Mouse (Mus musculus) cerebellum, adult 2 months (tissue): ENCODE results near the gene Ccdc162. TPM values are rescaled to one million over a fixed set of nuclear protein-coding genes. Genes with fewer than 3 reads are reported as not detected.
A peak's percentile ranks its signal among the peaks of the same experiment; 100 is the strongest.

Source experiments
- DNase-seq, 2 experiments: peaks; one replicate each; pipeline ENCODE4 v3.0.0; 2021
- H3K27ac ChIP-seq: fragments of 200-500 bp; 2 replicates; pipeline ENCODE4 v1.5.1; 2012; ENCODE audit warnings: low read length, control low read depth, inconsistent platforms; ENCODE audit not compliant: insufficient read depth
- H3K27me3 ChIP-seq: fragments of 200-500 bp; 2 replicates; pipeline ENCODE4 v1.6.1; 2012; ENCODE audit warnings: inconsistent platforms, mild to moderate bottlenecking, low read length, moderate library complexity; ENCODE audit not compliant: control insufficient read depth, insufficient read depth
- H3K4me1 ChIP-seq: fragments of 200-500 bp; 2 replicates; pipeline ENCODE4 v1.6.1; 2011; ENCODE audit warnings: low read length; ENCODE audit not compliant: control insufficient read depth, insufficient read depth
- H3K4me3 ChIP-seq: fragments of 200-500 bp; replicated peaks from 2 replicates; pipeline ENCODE3; 2011; ENCODE audit warnings: mild to moderate bottlenecking, low read depth, low read length, control low read depth; ENCODE audit not compliant: insufficient read depth
- CTCF ChIP-seq: fragments of 200-500 bp; IDR thresholded peaks from 2 replicates; pipeline ENCODE4 v1.5.1; 2011; ENCODE audit warnings: low read depth, mild to moderate bottlenecking, control low read depth, low read length, moderate library complexity, borderline replicate concordance; ENCODE audit not compliant: insufficient read depth
- POLR2A ChIP-seq: fragments of 200-500 bp; IDR thresholded peaks from 2 replicates; pipeline ENCODE4 v1.6.1; 2011; ENCODE audit warnings: low read length, control low read depth, borderline replicate concordance; ENCODE audit not compliant: insufficient read depth
- WGBS: fragments of 180-500 bp; shearing (Covaris S2); methylation state at CpG from one replicate; pipeline ENCODE4 v1.1.7; 2018; 5-methylcytosine and 5-hydroxymethylcytosine counted together
- polyA plus RNA-seq: library from polyadenylated mRNA; depleted of rRNA; stranded (reverse); fragments of >200 nt; gene quantifications from 2 replicates; pipeline ENCODE4 v1.2.3, GENCODE M21; 2012

The Ccdc162 gene
- polyA plus RNA-seq, 1 experiment: 1.4 TPM

DNA sequence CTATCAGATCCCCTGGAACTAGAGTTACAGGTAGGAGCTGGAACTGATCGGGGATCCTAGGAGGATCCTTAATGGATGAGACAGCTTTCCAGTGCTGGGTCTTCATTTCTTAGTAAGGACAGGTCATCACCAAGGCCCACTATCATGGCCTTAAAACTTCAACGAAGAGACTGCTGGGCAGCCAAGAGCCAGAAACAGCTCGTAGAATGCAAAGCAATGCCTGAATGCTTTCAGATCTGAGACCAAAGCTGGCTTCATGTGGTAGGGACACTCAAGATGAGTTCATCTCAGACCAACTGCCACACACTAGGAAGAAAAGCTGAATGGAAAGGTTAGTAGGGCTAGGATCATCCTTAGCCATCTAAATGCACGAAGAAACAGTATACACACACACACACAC lies 177.4 kb downstream of the Ccdc162 start:
- WGBS: 96% methylated on average over 4 of the region's 4 CpGs
- TF ChIP-seq CTCF: no peak
- no peak for TF ChIP-seq POLR2A
- Histone ChIP-seq H3K27me3 (no peaks in the 10 kb centered on the region), H3K27ac (no peak overlapping the region), H3K4me3 (no peak overlapping the region), H3K4me1 (no peaks in the 10 kb centered on the region)
- no peak for DNase-seq

GRCm38 (mm10) chr10:41537983-41538330 lies 178.5 kb downstream of the Ccdc162 start:
- Histone ChIP-seq H3K4me1 (no peaks in the 10 kb centered on the region), H3K4me3 (no peak overlapping the region), H3K27me3 (no peaks in the 10 kb centered on the region), H3K27ac (no peak overlapping the region)
- no peak for DNase-seq
- WGBS: 95% methylated on average over 3 of the region's 3 CpGs
- no peak for TF ChIP-seq CTCF
- no peak for TF ChIP-seq POLR2A

DNA sequence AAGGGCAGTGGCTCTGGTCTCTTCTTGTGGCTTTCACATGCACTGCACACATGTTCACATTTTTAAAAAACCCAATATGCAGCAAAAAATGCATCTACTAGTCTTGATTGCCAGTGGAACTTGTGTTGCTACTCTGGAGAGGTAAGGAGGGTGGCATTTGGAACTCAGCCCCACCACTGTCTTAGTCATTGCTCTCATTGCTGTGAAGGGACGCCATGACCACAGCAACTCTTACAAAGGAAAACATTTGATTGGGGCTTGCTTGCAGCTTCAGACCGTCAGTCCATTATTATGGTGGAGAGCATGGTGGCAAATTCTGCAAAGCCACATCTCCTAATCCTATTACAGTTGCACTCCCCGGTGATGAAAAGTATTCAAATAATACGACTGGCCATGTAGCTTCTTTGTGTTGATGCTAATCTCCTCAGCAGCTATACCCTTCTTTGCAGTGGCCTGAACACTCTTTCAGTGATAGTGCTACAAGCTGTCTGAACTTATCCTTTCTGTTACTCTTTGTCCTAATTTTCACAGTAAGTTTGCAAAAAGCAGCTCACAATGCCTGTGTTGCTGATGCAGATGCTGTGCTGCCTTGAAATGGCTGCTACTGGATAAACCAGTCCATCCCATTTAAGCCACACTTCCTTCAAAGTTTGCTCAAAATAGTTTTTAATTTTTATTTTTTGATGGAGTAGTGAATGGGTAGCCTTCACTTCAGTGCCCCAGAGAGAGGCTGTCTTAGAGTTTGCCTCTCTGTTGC lies 179.0 kb downstream of the Ccdc162 start:
- no peaks in the 10 kb centered on the region for H3K27me3 ChIP-seq
- H3K4me3 ChIP-seq: no peak overlapping the region
- TF ChIP-seq POLR2A: no peak
- H3K4me1 ChIP-seq: no peaks in the 10 kb centered on the region
- no peak for DNase-seq
- WGBS: 85% methylated on average over 4 of the region's 4 CpGs
- no peak overlapping the region for H3K27ac ChIP-seq

DNA sequence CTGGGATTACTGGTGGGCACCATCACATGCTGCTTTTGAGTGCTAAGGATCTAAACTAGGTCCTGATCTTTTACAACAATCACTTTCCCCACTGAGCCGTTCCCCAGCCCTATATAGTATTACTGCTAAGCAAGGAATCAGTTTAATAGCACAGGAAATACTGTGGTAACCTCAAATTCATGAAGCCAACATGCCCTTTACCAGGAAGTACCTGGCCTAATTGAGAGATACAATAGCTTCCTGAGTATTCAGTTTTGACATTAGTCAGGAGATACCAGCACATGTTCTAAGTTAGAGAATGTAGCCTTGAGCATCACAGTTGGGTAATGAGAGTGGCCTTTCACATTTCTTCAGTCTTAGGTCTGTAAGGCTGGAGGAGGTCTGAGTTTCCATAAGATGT lies 179.7 kb downstream of the Ccdc162 start:
- H3K27ac ChIP-seq: no peak overlapping the region
- DNase-seq: no peak
- WGBS: 93% methylated on average over 1 of the region's 1 CpGs
- TF ChIP-seq POLR2A (no peak), CTCF (no peak)
- H3K4me1 ChIP-seq: no peaks in the 10 kb centered on the region
- H3K27me3 ChIP-seq: no peaks in the 10 kb centered on the region
- H3K4me3 ChIP-seq: no peak overlapping the region

DNA sequence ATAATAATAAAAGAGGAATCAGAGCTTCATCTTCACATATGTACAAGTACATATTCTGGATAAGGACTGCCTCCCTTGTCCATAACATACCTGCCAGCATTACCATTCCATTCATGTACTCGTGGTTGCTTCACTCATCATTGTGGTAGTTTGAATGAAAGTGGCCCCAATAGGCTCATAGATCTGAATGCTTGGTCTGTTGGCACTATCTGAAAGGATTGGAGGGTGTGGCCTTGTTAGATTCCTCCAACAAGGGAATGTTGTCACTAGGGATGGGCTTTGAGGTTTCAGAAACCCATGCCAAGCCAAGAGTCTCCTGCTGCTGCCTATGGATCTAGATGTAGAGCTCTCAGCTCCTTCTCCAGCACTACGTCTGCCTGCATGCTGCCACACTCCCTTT lies 180.4 kb downstream of the Ccdc162 start:
- no peak for DNase-seq
- H3K4me3 ChIP-seq: no peak overlapping the region
- 87% methylated on average over 2 of the region's 2 CpGs for WGBS
- H3K27ac ChIP-seq: no peak overlapping the region
- no peaks in the 10 kb centered on the region for H3K4me1 ChIP-seq
- TF ChIP-seq POLR2A (no peak), CTCF (no peak)
- no peaks in the 10 kb centered on the region for H3K27me3 ChIP-seq

DNA sequence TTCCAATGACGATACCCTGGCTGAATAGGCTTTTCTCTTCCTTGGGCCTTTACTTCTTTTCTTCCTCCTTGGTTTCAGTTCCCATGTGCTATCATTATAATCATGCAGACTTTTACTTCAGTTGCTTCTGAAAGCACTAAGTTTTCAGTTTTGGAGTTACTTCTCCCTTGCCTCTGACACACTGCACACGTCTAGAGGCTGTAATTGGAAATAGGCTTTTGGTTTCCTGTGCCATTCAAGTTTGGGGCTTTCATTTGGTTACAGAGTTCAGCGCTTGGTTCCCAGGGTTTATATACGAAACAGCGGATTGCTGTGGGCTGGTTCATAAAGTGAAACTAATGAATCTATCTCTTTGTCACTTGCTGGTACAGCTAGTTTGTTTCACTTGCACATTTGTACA lies 186.5 kb downstream of the Ccdc162 start:
- no peak for TF ChIP-seq POLR2A
- no peak for TF ChIP-seq CTCF
- H3K27me3 ChIP-seq: no peaks in the 10 kb centered on the region
- no peak for DNase-seq
- no peak overlapping the region for H3K27ac ChIP-seq
- no peak overlapping the region for H3K4me3 ChIP-seq
- no peaks in the 10 kb centered on the region for H3K4me1 ChIP-seq
- 89% methylated on average over 5 of the region's 5 CpGs for WGBS

- Histone ChIP-seq H3K4me1 (no peaks in the 10 kb centered on the region), H3K4me3 (no peak overlapping the region), H3K27me3 (no peaks in the 10 kb centered on the region), H3K27ac (no peak overlapping the region)
- DNase-seq: no peak
- TF ChIP-seq POLR2A: no peak
- no peak for TF ChIP-seq CTCF
- WGBS: 11% methylated on average over 1 of the region's 1 CpGs
Measured at GRCm38 (mm10) chr10:41525696-41526095, 190.7 kb downstream of the Ccdc162 start.

DNA sequence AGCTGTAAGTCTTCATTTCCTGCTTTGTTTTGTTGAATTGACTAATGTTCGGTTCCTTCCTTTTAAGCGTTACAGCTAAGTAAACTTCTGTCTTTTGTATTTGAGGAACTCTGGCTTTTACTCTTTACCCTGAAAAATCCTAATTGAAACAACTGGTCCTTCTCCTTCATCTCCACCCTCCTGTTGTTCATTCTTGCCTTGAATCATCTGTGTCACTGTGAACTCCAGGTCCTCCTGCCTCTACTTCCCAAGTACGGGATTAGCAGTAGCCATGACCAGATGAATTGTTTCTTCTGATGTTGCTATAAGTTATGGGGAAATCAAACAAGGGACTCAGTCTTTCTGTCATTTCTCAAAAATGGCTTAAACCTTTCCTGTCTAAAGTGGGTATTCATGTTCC lies 193.0 kb downstream of the Ccdc162 start:
- H3K27me3 ChIP-seq: no peaks in the 10 kb centered on the region
- no peak for DNase-seq
- 93% methylated on average over 3 of the region's 3 CpGs for WGBS
- no peak overlapping the region for H3K27ac ChIP-seq
- H3K4me1 ChIP-seq: no peaks in the 10 kb centered on the region
- TF ChIP-seq CTCF (no peak), POLR2A (no peak)
- H3K4me3 ChIP-seq: no peak overlapping the region

GRCm38 (mm10) chr10:41520410-41520673 lies 196.1 kb downstream of the Ccdc162 start:
- peak overlapping the region; percentile 94 for H3K4me3 ChIP-seq
- no peak for DNase-seq
- H3K27ac ChIP-seq: no peak overlapping the region
- no peaks in the 10 kb centered on the region for H3K27me3 ChIP-seq
- TF ChIP-seq POLR2A: no peak
- no peak for TF ChIP-seq CTCF
- H3K4me1 ChIP-seq: peaks cover 3% of the 10 kb centered on the region; the same call in 1 of the 2 replicates
- 8% methylated on average over 5 of the region's 5 CpGs for WGBS
